ENCODE assay signal across 1 mouse cellular context in the genomic region with DNA sequence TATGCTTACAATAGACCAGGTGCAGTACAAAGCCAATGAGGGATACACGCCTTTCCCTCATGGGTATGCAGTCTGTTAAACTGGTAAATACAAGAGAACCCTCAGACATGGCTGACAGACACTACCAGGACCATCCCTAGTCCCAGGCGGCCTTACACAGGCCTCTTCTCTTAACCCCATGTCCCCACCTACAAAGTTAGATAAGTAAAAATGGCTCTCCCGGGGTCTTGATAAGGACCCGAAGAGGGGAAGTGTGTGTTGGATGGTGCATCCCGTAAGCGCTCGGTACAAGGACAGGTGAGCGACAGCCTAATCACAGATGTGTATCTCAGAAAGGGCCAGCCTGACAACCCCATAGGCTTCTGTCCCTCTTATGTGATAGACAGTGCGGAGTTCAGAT.
TF ChIP-seq lines count a peak whose summit lies in the region.

No protein-coding gene starts in this region.

TF ChIP-seq in MEL, 35 proteins besides CTCF, POLR2A, EP300 and RAD21 (continued from another document):
- TF ChIP-seq KAT2A (conservative IDR thresholded peaks at IDR 0.05; ENCODE audit: low read depth, low read length): no peak
- no peak for TF ChIP-seq E2F4 (IDR thresholded peaks at IDR 0.05; ENCODE audit: borderline replicate concordance, low read depth, low read length)
- peak; percentile 10; the same call in 1 of the 2 replicates for TF ChIP-seq RCOR1 (IDR thresholded peaks at IDR 0.05; ENCODE audit: low read depth, low read length)
- TF ChIP-seq TBP (IDR thresholded peaks at IDR 0.05; ENCODE audit: low read depth, low read length): no peak
- TF ChIP-seq USF1 (IDR thresholded peaks at IDR 0.05; ENCODE audit: low read depth, low read length): no peak
- TF ChIP-seq GATA1 (IDR thresholded peaks at IDR 0.05; ENCODE audit: low read depth, low read length): peak; percentile 87
- no peak for TF ChIP-seq JUND (IDR thresholded peaks at IDR 0.05; ENCODE audit: low read depth, low read length)
- no peak for TF ChIP-seq ZC3H11A (IDR thresholded peaks at IDR 0.05; ENCODE audit: low read depth, low read length)
- TF ChIP-seq SIN3A (IDR thresholded peaks at IDR 0.05; ENCODE audit: low read length): 0 out of 2 replicates have a peak, but pooled peaks have one; percentile 11
- no peak for TF ChIP-seq GABPA (IDR thresholded peaks at IDR 0.05; ENCODE audit: low read depth, low read length)
- no peak for TF ChIP-seq CHD1 (IDR thresholded peaks at IDR 0.05; ENCODE audit: low read depth, low read length)
- peak; percentile 42; the same call in 1 of the 2 replicates for TF ChIP-seq ETS1 (IDR thresholded peaks at IDR 0.05; ENCODE audit: low read depth, low read length)
- TF ChIP-seq ZKSCAN1 (IDR thresholded peaks at IDR 0.05; ENCODE audit: low read depth, low read length): no peak
- no peak for TF ChIP-seq ZNF384 (IDR thresholded peaks at IDR 0.05; ENCODE audit: low read depth, low read length)
TF ChIP-seq in MEL: peak in this region for 5.
